Mouse (Mus musculus) embryonic facial prominence, embryonic 12.5 days (tissue): ENCODE data around the gene Dph1. TPM values are rescaled to one million over a fixed set of nuclear protein-coding genes. Genes with fewer than 3 reads are reported as not detected.

Source experiments
- ATAC-seq: fragments of 200-750 bp; cut with Nextera tagmentation; 2 replicates; pipeline ENCODE4 v1.8.0; 2017; ENCODE audit not compliant: insufficient number of reproducible peaks, insufficient read depth, low FRiP score, low TSS enrichment
- H3K27ac ChIP-seq: fragments of 300-500 bp; sonication (generic); 2 replicates; pipeline ENCODE4 v1.5.1; 2016; ENCODE audit warnings: mild to moderate bottlenecking
- H3K27me3 ChIP-seq: fragments of 300-500 bp; sonication (generic); 2 replicates; pipeline ENCODE4 v1.6.1; 2016; ENCODE audit warnings: mild to moderate bottlenecking, moderate library complexity
- H3K36me3 ChIP-seq: fragments of 300-500 bp; sonication (generic); 2 replicates; pipeline ENCODE4 v1.6.1; 2016; ENCODE audit warnings: mild to moderate bottlenecking
- H3K4me1 ChIP-seq: fragments of 300-500 bp; sonication (generic); 2 replicates; pipeline ENCODE4 v1.6.1; 2016
- H3K4me2 ChIP-seq: fragments of 300-500 bp; sonication (generic); replicated peaks from 2 replicates; pipeline ENCODE4 v1.6.1; 2016; ENCODE audit warnings: mild to moderate bottlenecking, moderate library complexity
- H3K4me3 ChIP-seq: fragments of 300-500 bp; sonication (generic); 2 replicates; pipeline ENCODE4 v1.5.1; 2016; ENCODE audit warnings: mild to moderate bottlenecking
- H3K9ac ChIP-seq: fragments of 300-500 bp; sonication (generic); 2 replicates; pipeline ENCODE4 v1.6.1; 2016; ENCODE audit warnings: mild to moderate bottlenecking, moderate library complexity
- H3K9me3 ChIP-seq: fragments of 300-500 bp; sonication (generic); 2 replicates; pipeline ENCODE4 v1.6.1; 2016; ENCODE audit warnings: mild to moderate bottlenecking, moderate library complexity
- WGBS: fragments of 180-500 bp; shearing (Covaris S2); methylation state at CpG from one replicate; pipeline ENCODE4 v1.1.7; 2016; 5-methylcytosine and 5-hydroxymethylcytosine counted together
- polyA plus RNA-seq: library from polyadenylated mRNA; unstranded; fragments of >200 nt; fragmentation: Nextera tagmentation; extraction: Ambion mirVana; gene quantifications from 2 replicates; pipeline ENCODE4 v1.2.1, GENCODE M21; 2016

Gene Dph1
- polyA plus RNA-seq, 1 experiment from 2014 or later = 23.3 TPM

GRCm38 (mm10) chr11:75155985-75156384, 35.1 kb downstream of the Dph1 start:
- Histone ChIP-seq H3K27me3 (no peaks in the 10 kb centered on the region), H3K9ac (no peak overlapping the region), H3K4me3 (no peak overlapping the region), H3K4me2 (no peak overlapping the region), H3K9me3 (no peaks in the 10 kb centered on the region), H3K27ac (no peak overlapping the region), H3K36me3 (0 out of 2 replicates have a peak, but pooled peaks cover 24% of the 10 kb centered on the region), H3K4me1 (peaks cover 19% of the 10 kb centered on the region)
- ATAC-seq = no peak
- 61% methylated on average over 6 of the region's 6 CpGs for WGBS

- H3K4me3 ChIP-seq = no peak overlapping the region
- WGBS = 77% methylated on average over 6 of the region's 6 CpGs
- H3K27ac ChIP-seq = no peak overlapping the region
- peaks cover 14% of the 10 kb centered on the region; the same call in 1 of the 2 replicates for H3K36me3 ChIP-seq
- H3K4me1 ChIP-seq = peaks cover 19% of the 10 kb centered on the region
- ATAC-seq = no peak
- H3K4me2 ChIP-seq = no peak overlapping the region
- no peaks in the 10 kb centered on the region for H3K27me3 ChIP-seq
- H3K9ac ChIP-seq = no peak overlapping the region
- no peaks in the 10 kb centered on the region for H3K9me3 ChIP-seq
Observed at GRCm38 (mm10) chr11:75154053-75154585, 36.9 kb downstream of the Dph1 start.

GRCm38 (mm10) chr11:75152603-75153557, 38.2 kb downstream of the Dph1 start:
- 75% methylated on average over 18 of the region's 18 CpGs for WGBS
- Histone ChIP-seq H3K4me2 (no peak overlapping the region), H3K27ac (0 out of 2 replicates have a peak overlapping the region, but pooled peaks have one; percentile 1), H3K9ac (no peak overlapping the region), H3K9me3 (no peaks in the 10 kb centered on the region), H3K4me1 (peaks cover 30% of the 10 kb centered on the region), H3K27me3 (no peaks in the 10 kb centered on the region), H3K36me3 (peaks cover 19% of the 10 kb centered on the region; the same call in 1 of the 2 replicates), H3K4me3 (no peak overlapping the region)
- no peak for ATAC-seq

GRCm38 (mm10) chr11:75150346-75150745, 40.7 kb downstream of the Dph1 start:
- no peak overlapping the region for H3K4me3 ChIP-seq
- H3K36me3 ChIP-seq = peaks cover 24% of the 10 kb centered on the region; the same call in 1 of the 2 replicates
- WGBS = 79% methylated on average over 1 of the region's 1 CpGs
- H3K27me3 ChIP-seq = no peaks in the 10 kb centered on the region
- no peaks in the 10 kb centered on the region for H3K9me3 ChIP-seq
- H3K27ac ChIP-seq = no peak overlapping the region
- H3K4me1 ChIP-seq = peaks cover 30% of the 10 kb centered on the region
- H3K9ac ChIP-seq = no peak overlapping the region
- no peak overlapping the region for H3K4me2 ChIP-seq
- no peak for ATAC-seq

GRCm38 (mm10) chr11:75148332-75149035, 42.6 kb downstream of the Dph1 start:
- H3K4me1 ChIP-seq = peaks cover 31% of the 10 kb centered on the region
- no peak overlapping the region for H3K4me2 ChIP-seq
- H3K9ac ChIP-seq = no peak overlapping the region
- peak overlapping the region; percentile 92 for H3K27ac ChIP-seq
- no peaks in the 10 kb centered on the region for H3K27me3 ChIP-seq
- no peak overlapping the region for H3K4me3 ChIP-seq
- no peaks in the 10 kb centered on the region for H3K9me3 ChIP-seq
- WGBS = 83% methylated on average over 9 of the region's 11 CpGs
- no peak for ATAC-seq
- peaks cover 25% of the 10 kb centered on the region for H3K36me3 ChIP-seq

GRCm38 (mm10) chr11:75147846-75148168, 43.2 kb downstream of the Dph1 start:
- Histone ChIP-seq H3K9ac (no peak overlapping the region), H3K36me3 (peaks cover 30% of the 10 kb centered on the region), H3K4me1 (peaks cover 34% of the 10 kb centered on the region), H3K4me2 (no peak overlapping the region; the same call in 1 of the 2 replicates), H3K27me3 (no peaks in the 10 kb centered on the region), H3K9me3 (no peaks in the 10 kb centered on the region), H3K4me3 (no peak overlapping the region), H3K27ac (peak overlapping the region; percentile 92)
- WGBS = 29% methylated on average over 3 of the region's 3 CpGs
- peak; percentile 57 for ATAC-seq

- Histone ChIP-seq H3K9me3 (no peaks in the 10 kb centered on the region), H3K4me3 (no peak overlapping the region), H3K27ac (peak overlapping the region; percentile 92), H3K36me3 (peaks cover 31% of the 10 kb centered on the region), H3K9ac (no peak overlapping the region), H3K4me2 (peak overlapping the region; percentile 17; the same call in 1 of the 2 replicates), H3K27me3 (no peaks in the 10 kb centered on the region), H3K4me1 (peaks cover 39% of the 10 kb centered on the region)
- peak; percentile 86 for ATAC-seq
- WGBS = 16% methylated on average over 11 of the region's 11 CpGs
Observed at GRCm38 (mm10) chr11:75147106-75147845, 43.8 kb downstream of the Dph1 start.

GRCm38 (mm10) chr11:75145841-75146240, 45.2 kb downstream of the Dph1 start:
- no peak overlapping the region for H3K9ac ChIP-seq
- WGBS = 78% methylated on average over 2 of the region's 2 CpGs
- ATAC-seq = no peak
- H3K4me1 ChIP-seq = peaks cover 54% of the 10 kb centered on the region
- H3K36me3 ChIP-seq = peaks cover 31% of the 10 kb centered on the region
- H3K27ac ChIP-seq = no peak overlapping the region
- no peak overlapping the region for H3K4me3 ChIP-seq
- no peaks in the 10 kb centered on the region for H3K27me3 ChIP-seq
- no peak overlapping the region for H3K4me2 ChIP-seq
- no peaks in the 10 kb centered on the region for H3K9me3 ChIP-seq

- Histone ChIP-seq H3K27ac (peak overlapping the region; percentile 81), H3K27me3 (no peaks in the 10 kb centered on the region), H3K4me3 (no peak overlapping the region), H3K4me2 (no peak overlapping the region), H3K4me1 (peaks cover 67% of the 10 kb centered on the region), H3K36me3 (peaks cover 18% of the 10 kb centered on the region), H3K9ac (no peak overlapping the region), H3K9me3 (no peaks in the 10 kb centered on the region)
- WGBS = 72% methylated on average over 4 of the region's 4 CpGs
- no peak for ATAC-seq
Observed at GRCm38 (mm10) chr11:75142749-75143148, 48.3 kb downstream of the Dph1 start.

- no peak overlapping the region for H3K9ac ChIP-seq
- 13% methylated on average over 1 of the region's 1 CpGs for WGBS
- H3K9me3 ChIP-seq = no peaks in the 10 kb centered on the region
- peaks cover 18% of the 10 kb centered on the region for H3K36me3 ChIP-seq
- H3K4me2 ChIP-seq = no peak overlapping the region
- no peaks in the 10 kb centered on the region for H3K27me3 ChIP-seq
- ATAC-seq = no peak; the same call in 1 of the 2 replicates
- no peak overlapping the region for H3K4me3 ChIP-seq
- H3K27ac ChIP-seq = peak overlapping the region; percentile 81
- peaks cover 61% of the 10 kb centered on the region for H3K4me1 ChIP-seq
Observed at GRCm38 (mm10) chr11:75141913-75142312, 49.1 kb downstream of the Dph1 start.

- 55% methylated on average over 3 of the region's 3 CpGs for WGBS
- Histone ChIP-seq H3K9ac (no peak overlapping the region), H3K36me3 (peaks cover 18% of the 10 kb centered on the region), H3K27me3 (no peaks in the 10 kb centered on the region), H3K4me1 (peaks cover 62% of the 10 kb centered on the region), H3K9me3 (no peaks in the 10 kb centered on the region), H3K4me3 (no peak overlapping the region), H3K27ac (peak overlapping the region; percentile 81), H3K4me2 (no peak overlapping the region)
- ATAC-seq = no peak
Observed at GRCm38 (mm10) chr11:75141038-75141437, 50.0 kb downstream of the Dph1 start.
